Mouse (Mus musculus) CD4-positive, CD25-positive, alpha-beta regulatory T cell (primary cell): ENCODE data around the gene Gm3952. TPM values are rescaled to one million over a fixed set of nuclear protein-coding genes. Genes with fewer than 3 reads are reported as not detected.

Source experiments
- polyA plus RNA-seq: library from polyadenylated mRNA; unstranded; fragments of 100-300 nt; shearing (Covaris generic); gene quantifications from one replicate; pipeline ENCODE4 v1.2.1, GENCODE M21; 2017

The Gm3952 gene
- polyA plus RNA-seq, result not detected

DNA sequence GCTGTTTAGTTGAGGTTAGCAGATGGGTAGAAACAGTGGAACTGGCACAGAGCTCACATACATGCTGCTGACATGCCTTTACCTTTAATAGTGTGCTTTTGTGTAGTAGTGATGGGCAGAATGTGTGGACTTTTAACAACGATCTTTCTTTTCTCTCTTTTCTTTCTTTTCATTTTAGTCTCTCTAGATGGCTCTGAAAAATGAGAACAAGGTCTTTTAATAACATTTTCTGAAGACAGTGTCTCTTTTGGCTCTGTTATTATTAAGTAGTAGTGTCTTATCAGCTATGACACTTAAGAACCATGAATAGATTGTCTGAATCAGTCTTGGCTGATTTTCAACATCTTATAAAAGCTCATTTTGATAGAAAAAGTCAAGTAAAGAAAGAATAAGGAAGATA, at the start of gene Gm3952:
Gene Gm3952, minus strand, starts transcription at position 101 of the 400 bp plus-strand sequence.

Other genes with a start within 250 kb of the Gm3952 start
- 248 TPM for gene Itgb1, start 113.0 kb downstream of the Gm3952 start, polyA plus RNA-seq